Mouse (Mus musculus): ENCODE data around the gene Mad2l1bp. TPM values are rescaled to one million over a fixed set of nuclear protein-coding genes. Genes with fewer than 3 reads are reported as not detected.
A peak's percentile ranks its signal among the peaks of the same experiment; 100 is the strongest.

Gene Mad2l1bp
- polyA plus RNA-seq (2012; fragmentation: generic; extraction: Trizol), result 26.8 TPM

- Histone ChIP-seq H3K36me3 (ENCODE audit: control insufficient read depth, insufficient read depth) (peaks cover 8% of the 10 kb centered on the region), H3K27me3 (ENCODE audit: control insufficient read depth, insufficient read depth, insufficient read length) (no peaks in the 10 kb centered on the region), H3ac (ENCODE audit: control insufficient read depth, insufficient read length) (peak within 1 kb of the TSS; percentile 26), H3K79me2 (ENCODE audit: control insufficient read depth, insufficient read depth) (peaks cover 24% of the 10 kb centered on the region), H3K4me2 (ENCODE audit: low read depth) (peak within 1 kb of the TSS; percentile 91), H3K4me3 (peak within 1 kb of the TSS; percentile 76)
- TF ChIP-seq POLR2AphosphoS2 (IDR thresholded peaks at IDR 0.05; ENCODE audit: insufficient read length, low read depth) (peak; percentile 100), POLR2A (IDR thresholded peaks at IDR 0.05; ENCODE audit: insufficient read length, low read depth) (peak; percentile 99), USF1 (IDR thresholded peaks at IDR 0.05; ENCODE audit: low read depth) (no peak), REST (IDR thresholded peaks at IDR 0.05; ENCODE audit: insufficient read depth, insufficient read length) (peak; percentile 37), E2F4 (IDR thresholded peaks at IDR 0.05; ENCODE audit: insufficient read depth) (peak; percentile 82)
These were observed at the start of gene Mad2l1bp for GRCm38 (mm10) chr17:46152847-46153782. TSS of gene Mad2l1bp (minus strand) at chr17:46153553.

DNA sequence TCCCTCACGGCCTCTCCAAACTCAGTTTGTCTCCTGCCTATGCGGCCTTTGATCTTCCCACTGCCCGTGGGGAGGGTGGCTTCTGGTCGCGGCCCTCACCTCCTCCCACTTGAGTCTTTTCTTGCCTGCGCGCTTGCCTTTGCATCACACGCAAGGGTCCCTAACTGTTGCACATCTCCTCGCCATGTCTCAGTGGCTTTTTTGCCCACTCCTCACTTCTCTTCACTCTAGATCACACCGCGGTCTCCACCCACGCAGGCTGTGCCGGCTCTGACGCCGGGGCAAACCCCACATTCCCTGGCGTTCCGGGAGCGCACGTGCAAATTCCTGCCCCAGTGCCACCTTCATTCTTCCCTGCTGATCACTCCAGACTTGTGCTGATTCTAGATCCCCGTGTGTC is 49.7 kb upstream of the Mad2l1bp start:
- peak overlapping the region; percentile 86 for H3K4me2 ChIP-seq (ENCODE audit: low read depth)
- peaks cover 19% of the 10 kb centered on the region for H3K36me3 ChIP-seq (ENCODE audit: control insufficient read depth, insufficient read depth)
- H3K27me3 ChIP-seq (ENCODE audit: control insufficient read depth, insufficient read depth, insufficient read length), result no peaks in the 10 kb centered on the region
- H3K4me3 ChIP-seq, result peak overlapping the region; percentile 99
- no peak for TF ChIP-seq E2F4 (IDR thresholded peaks at IDR 0.05; ENCODE audit: insufficient read depth)
- no peak for TF ChIP-seq POLR2AphosphoS2 (IDR thresholded peaks at IDR 0.05; ENCODE audit: insufficient read length, low read depth)
- TF ChIP-seq USF1 (IDR thresholded peaks at IDR 0.05; ENCODE audit: low read depth), result no peak
- no peak for TF ChIP-seq SRF (IDR thresholded peaks at IDR 0.05; ENCODE audit: control insufficient read depth, insufficient read length, low read depth)
- no peak for TF ChIP-seq REST (IDR thresholded peaks at IDR 0.05; ENCODE audit: insufficient read depth, insufficient read length)
- TF ChIP-seq MAX (IDR thresholded peaks at IDR 0.05; ENCODE audit: low read depth), result no peak
- H3ac ChIP-seq (ENCODE audit: control insufficient read depth, insufficient read length), result peak overlapping the region; percentile 52
- H3K79me2 ChIP-seq (ENCODE audit: control insufficient read depth, insufficient read depth), result peaks cover 62% of the 10 kb centered on the region

DNA sequence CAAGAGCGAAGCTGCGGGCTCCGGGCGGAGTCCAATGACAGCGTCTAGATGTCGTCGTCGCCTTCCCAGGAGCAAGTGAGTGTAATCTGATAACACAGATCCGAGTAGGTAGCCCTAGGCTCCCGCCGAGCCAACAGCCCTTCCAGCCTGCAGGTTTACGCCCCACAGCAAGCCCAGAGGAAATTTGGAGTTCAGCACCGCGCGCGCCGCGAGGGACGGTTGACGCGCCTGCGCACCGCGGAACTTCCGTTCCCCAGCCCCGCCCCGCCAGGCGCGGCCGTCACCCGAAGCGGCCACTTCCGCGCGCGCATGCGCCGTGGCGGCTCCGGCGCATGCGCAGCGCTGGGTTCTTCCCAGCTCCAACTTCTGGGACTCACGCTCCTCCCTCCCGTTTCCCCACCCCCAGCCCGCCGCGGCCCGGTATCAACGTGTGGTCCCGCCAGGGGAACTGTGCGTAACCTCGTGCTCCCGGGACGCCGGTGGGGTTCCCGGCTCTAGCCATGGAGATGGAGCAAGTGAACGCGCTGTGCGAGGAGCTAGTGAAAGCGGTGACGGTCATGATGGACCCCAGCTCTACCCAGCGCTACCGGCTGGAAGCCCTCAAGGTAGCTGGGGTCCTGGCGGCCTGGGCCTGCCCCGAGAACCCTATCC is 49.2 kb upstream of the Mad2l1bp start, which contains the start of the genes Polh and Xpo5:
Polh (minus strand) TSS at position 225 of the 651 bp plus-strand sequence.
Xpo5 (plus strand) TSS at position 362 of the 651 bp plus-strand sequence.
- Histone ChIP-seq H3K27me3 (ENCODE audit: control insufficient read depth, insufficient read depth, insufficient read length) (no peaks in the 10 kb centered on the region), H3K4me2 (ENCODE audit: low read depth) (peak within 1 kb of the TSS; percentile 86), H3K4me3 (peak within 1 kb of the TSS; percentile 99), H3K36me3 (ENCODE audit: control insufficient read depth, insufficient read depth) (peaks cover 16% of the 10 kb centered on the region), H3K79me2 (ENCODE audit: control insufficient read depth, insufficient read depth) (peaks cover 62% of the 10 kb centered on the region), H3ac (ENCODE audit: control insufficient read depth, insufficient read length) (peak within 1 kb of the TSS; percentile 52)
- TF ChIP-seq SRF (IDR thresholded peaks at IDR 0.05; ENCODE audit: control insufficient read depth, insufficient read length, low read depth) (no peak), TCF12 (IDR thresholded peaks at IDR 0.05; ENCODE audit: insufficient read depth, poor library complexity, severe bottlenecking) (no peak), MAX (IDR thresholded peaks at IDR 0.05; ENCODE audit: low read depth) (no peak), MYOD1 (IDR thresholded peaks at IDR 0.05; ENCODE audit: control insufficient read depth in 1 of 3, insufficient read length in 2 of 3, low read depth in 2 of 3) (peak in 1 of 3 experiments; percentile 5), USF1 (IDR thresholded peaks at IDR 0.05; ENCODE audit: low read depth) (no peak), MYOG (IDR thresholded peaks at IDR 0.05; ENCODE audit: control insufficient read depth in 1 of 3, insufficient read depth in 1 of 3, insufficient read length in 2 of 3, low read depth in 2 of 3) (no peak), TCF3 (IDR thresholded peaks at IDR 0.05; ENCODE audit: insufficient read length, low read depth) (no peak), E2F4 (IDR thresholded peaks at IDR 0.05; ENCODE audit: insufficient read depth) (peak; percentile 80), CEBPB (IDR thresholded peaks at IDR 0.05; ENCODE audit: insufficient read depth, poor library complexity, severe bottlenecking) (no peak), POLR2A (IDR thresholded peaks at IDR 0.05; ENCODE audit: insufficient read length, low read depth) (peak; percentile 83), REST (IDR thresholded peaks at IDR 0.05; ENCODE audit: insufficient read depth, insufficient read length) (no peak), POLR2AphosphoS2 (IDR thresholded peaks at IDR 0.05; ENCODE audit: insufficient read length, low read depth) (peak; percentile 91)

- Histone ChIP-seq H3K27me3 (ENCODE audit: control insufficient read depth, insufficient read depth, insufficient read length) (no peaks in the 10 kb centered on the region), H3ac (ENCODE audit: control insufficient read depth, insufficient read length) (no peak overlapping the region), H3K79me2 (ENCODE audit: control insufficient read depth, insufficient read depth) (peaks cover 65% of the 10 kb centered on the region), H3K36me3 (ENCODE audit: control insufficient read depth, insufficient read depth) (peaks cover 12% of the 10 kb centered on the region), H3K4me3 (peak overlapping the region; percentile 99), H3K4me2 (ENCODE audit: low read depth) (peak overlapping the region; percentile 75)
- TF ChIP-seq USF1 (IDR thresholded peaks at IDR 0.05; ENCODE audit: low read depth) (no peak), POLR2AphosphoS2 (IDR thresholded peaks at IDR 0.05; ENCODE audit: insufficient read length, low read depth) (no peak), CEBPB (IDR thresholded peaks at IDR 0.05; ENCODE audit: insufficient read depth, poor library complexity, severe bottlenecking) (no peak), REST (IDR thresholded peaks at IDR 0.05; ENCODE audit: insufficient read depth, insufficient read length) (no peak), MAX (IDR thresholded peaks at IDR 0.05; ENCODE audit: low read depth) (no peak), MYOD1 (IDR thresholded peaks at IDR 0.05; ENCODE audit: control insufficient read depth in 1 of 3, insufficient read length in 2 of 3, low read depth in 2 of 3) (no peak), E2F4 (IDR thresholded peaks at IDR 0.05; ENCODE audit: insufficient read depth) (no peak), TCF12 (IDR thresholded peaks at IDR 0.05; ENCODE audit: insufficient read depth, poor library complexity, severe bottlenecking) (no peak), POLR2A (IDR thresholded peaks at IDR 0.05; ENCODE audit: insufficient read length, low read depth) (no peak), MYOG (IDR thresholded peaks at IDR 0.05; ENCODE audit: control insufficient read depth in 1 of 3, insufficient read depth in 1 of 3, insufficient read length in 2 of 3, low read depth in 2 of 3) (no peak), SRF (IDR thresholded peaks at IDR 0.05; ENCODE audit: control insufficient read depth, insufficient read length, low read depth) (no peak), TCF3 (IDR thresholded peaks at IDR 0.05; ENCODE audit: insufficient read length, low read depth) (no peak)
These were observed 47.8 kb upstream of the Mad2l1bp start for GRCm38 (mm10) chr17:46201151-46201550.
